In genomic region chr17:79326868-79327376, GRCm38 (mm10) we compare ENCODE assay signal across 14 mouse cellular contexts. TPM values are rescaled to one million over a fixed set of nuclear protein-coding genes. Genes with fewer than 3 reads are reported as not detected.
DNase-seq lines count a peak whose midpoint lies in the region; ATAC-seq lines count a peak whose summit lies in the region.
"Had no signal": no experiment of that assay in that cellular context is flagged by ENCODE, and none has a peak within 500 bp of the region (broad histone marks: within the 10 kb centered on the region; RNA-seq: fewer than 3 reads in every experiment).

No protein-coding gene starts in this region.

- no peaks in the 10 kb centered on the region for H3K36me3 ChIP-seq in hindbrain, embryonic 12.5 days
- H3K36me3 ChIP-seq in kidney, embryonic 15.5 days, result no peaks in the 10 kb centered on the region

- H3K27me3 ChIP-seq in hindbrain, embryonic 12.5 days, result no peaks in the 10 kb centered on the region
- H3K27me3 ChIP-seq in kidney, embryonic 15.5 days, result no peaks in the 10 kb centered on the region
- H3K27me3 ChIP-seq: Patski had no signal

- no peak overlapping the region for H3K4me3 ChIP-seq in hindbrain, embryonic 12.5 days
- H3K4me3 ChIP-seq in kidney, embryonic 15.5 days (replicated peaks), result no peak overlapping the region
- H3K4me3 ChIP-seq: megakaryocyte, embryonic 14.5 days had no signal

- 63% methylated on average over 4 of the region's 4 CpGs for WGBS in hindbrain, embryonic 12.5 days
- WGBS in kidney, embryonic 15.5 days, result 86% methylated on average over 4 of the region's 4 CpGs

- H3K9me3 ChIP-seq in hindbrain, embryonic 12.5 days (replicated peaks), result no peaks in the 10 kb centered on the region
- no peaks in the 10 kb centered on the region for H3K9me3 ChIP-seq in kidney, embryonic 15.5 days (replicated peaks)

- H3K9ac ChIP-seq in hindbrain, embryonic 12.5 days, result no peak overlapping the region
- no peak overlapping the region for H3K9ac ChIP-seq in kidney, embryonic 15.5 days

- peaks cover 4% of the 10 kb centered on the region; the same call in 1 of the 2 replicates for H3K4me1 ChIP-seq in hindbrain, embryonic 12.5 days
- no peaks in the 10 kb centered on the region for H3K4me1 ChIP-seq in kidney, embryonic 15.5 days

- no peak overlapping the region for H3K27ac ChIP-seq in hindbrain, embryonic 12.5 days
- no peak overlapping the region for H3K27ac ChIP-seq in kidney, embryonic 15.5 days

- H3K4me2 ChIP-seq in hindbrain, embryonic 12.5 days (replicated peaks), result no peak overlapping the region
- H3K4me2 ChIP-seq in kidney, embryonic 15.5 days, result no peak overlapping the region

- ATAC-seq in hindbrain, embryonic 12.5 days (ENCODE audit: low FRiP score), result peak; percentile 56
- no peak for ATAC-seq in kidney, embryonic 15.5 days (replicated peaks; ENCODE audit: low FRiP score)
- ATAC-seq: Patski had no signal

- peak; percentile 39 for DNase-seq in layer of hippocampus, adult 11-12 months (ENCODE audit: low spot score)
- no peak for DNase-seq in layer of hippocampus, adult 9-10 months (ENCODE audit: low spot score)
- peak; percentile 28 to 52 for DNase-seq in left cerebral cortex, adult 8-10 months (ENCODE audit: low spot score in 2 of 2)
- peak; percentile 44 to 79 for DNase-seq in right cerebral cortex, postnatal 10 days (ENCODE audit: low spot score in 2 of 2)
- DNase-seq in lung, postnatal 4 days, result no peak
- DNase-seq in kidney, adult 9 months, result no peak
- DNase-seq: adrenal gland, postnatal 10 days; cerebellum, adult 9-10 months; heart, postnatal 14 days; kidney, postnatal 36 days had no signal

RNA-seq across cellular contexts. Expression of gene Cdc42ep3, which starts 28.0 kb away (rescaled TPM):
- 49.1 and 54.6 TPM in 2 replicates for polyA plus RNA-seq in hindbrain, embryonic 12.5 days (2016; fragmentation: Nextera tagmentation; extraction: Ambion mirVana)
- 10 to 100 TPM; 14.3 to 21.6 (median 19.5) TPM for total RNA-seq in left cerebral cortex, adult 8-10 months (2022)
- 47.9 and 50.9 TPM in 2 replicates for polyA plus RNA-seq in kidney, embryonic 15.5 days (2015; fragmentation: Nextera tagmentation; extraction: Ambion mirVana)

Comparison
In these comparisons a context has a peak if more than half of its experiments do, and no peak if none do; other contexts are left out.
1. DNase-seq: peak in layer of hippocampus, adult 11-12 months (single experiment), left cerebral cortex, adult 8-10 months (2 of 2) and right cerebral cortex, postnatal 10 days (2 of 2); none in layer of hippocampus, adult 9-10 months (single experiment), lung, postnatal 4 days (0 of 2) and kidney, adult 9 months (single experiment).